Mouse (Mus musculus) intestine, embryonic 16.5 days (tissue): Measurements from ENCODE around the gene Cyp11a1. TPM values are rescaled to one million over a fixed set of nuclear protein-coding genes. Genes with fewer than 3 reads are reported as not detected.

Experiments
- polyA plus RNA-seq: library from polyadenylated mRNA; unstranded; fragments of >200 nt; fragmentation: Nextera tagmentation; extraction: Ambion mirVana; gene quantifications from 2 replicates; pipeline ENCODE4 v1.2.1, GENCODE M21; 2015

Cyp11a1 gene
- polyA plus RNA-seq, 1 experiment from 2014 or later: 22.4 TPM

Other genes with a start within 250 kb of the Cyp11a1 start
- 55.6 and 63.1 TPM in 2 replicates for gene Clk3, start 240.6 kb upstream of the Cyp11a1 start, polyA plus RNA-seq
- 7.5 and 8.7 TPM in 2 replicates for gene Arid3b, start 169.6 kb upstream of the Cyp11a1 start, polyA plus RNA-seq
- gene Ubl7, start 95.4 kb upstream of the Cyp11a1 start, polyA plus RNA-seq: 91.3 and 91.6 TPM in 2 replicates
- 0.54 and 0.72 TPM in 2 replicates for gene Sema7a, start 66.3 kb upstream of the Cyp11a1 start, polyA plus RNA-seq
- gene Stra6, start 57.4 kb downstream of the Cyp11a1 start, polyA plus RNA-seq: 2.6 and 3.3 TPM in 2 replicates
- 0.39 and 0.82 TPM in 2 replicates for gene Ccdc33, start 112.4 kb downstream of the Cyp11a1 start, polyA plus RNA-seq
- 70.7 and 77.5 TPM in 2 replicates for gene Islr, start 197.9 kb downstream of the Cyp11a1 start, polyA plus RNA-seq
- 0.83 and 1.0 TPM in 2 replicates for gene Islr2, start 197.9 kb downstream of the Cyp11a1 start, polyA plus RNA-seq
- 12.4 and 13.7 TPM in 2 replicates for gene Pml, start 243.4 kb downstream of the Cyp11a1 start, polyA plus RNA-seq
- gene Stoml1, start 246.8 kb downstream of the Cyp11a1 start, polyA plus RNA-seq: 21.1 and 22.4 TPM in 2 replicates